Mouse (Mus musculus) liver, adult 2 months (tissue): ENCODE measurements around the gene Timm9.

ENCODE experiments used
- CTCF ChIP-seq: fragments of 200-500 bp; IDR thresholded peaks from 2 replicates; pipeline ENCODE4 v1.5.1; 2011; ENCODE audit warnings: low read depth, low read length, control low read depth
- POLR2A ChIP-seq: fragments of 200-500 bp; IDR thresholded peaks from 2 replicates; pipeline ENCODE4 v1.6.1; 2011; ENCODE audit warnings: low read length, control low read depth; ENCODE audit not compliant: insufficient read depth; ENCODE audit errors: extremely low read depth

DNA sequence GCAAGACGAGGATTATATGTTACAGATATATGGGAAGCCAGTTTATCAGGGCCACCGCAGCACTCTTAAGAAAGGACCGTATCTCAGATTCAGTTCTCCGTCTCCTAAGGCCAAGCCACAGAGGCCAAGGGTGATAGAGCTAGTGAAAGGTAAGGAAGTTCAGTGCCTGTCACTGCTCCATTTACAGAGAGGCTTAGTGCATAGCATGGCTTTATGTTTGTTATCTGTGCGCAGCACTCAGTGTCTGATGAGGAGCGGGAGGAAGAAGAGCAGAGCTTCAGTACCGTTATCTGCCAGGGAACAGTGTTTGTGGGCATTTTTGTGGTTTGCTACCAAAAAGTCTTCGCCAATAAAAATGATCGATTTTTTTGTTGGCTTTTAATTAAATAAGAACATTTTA, 27.9 kb upstream of the Timm9 start:
- TF ChIP-seq CTCF (no peak), POLR2A (no peak)
